Mouse (Mus musculus): Measurements from ENCODE around the gene Plekhg5. TPM values are rescaled to one million over a fixed set of nuclear protein-coding genes. Genes with fewer than 3 reads are reported as not detected.

Plekhg5 gene
- polyA plus RNA-seq, 1 experiment from 2014 or later: 13.0 TPM

GRCm38 (mm10) chr4:152086505-152087210, 14.4 kb downstream of the Plekhg5 start:
- H3K27me3 ChIP-seq: no peaks in the 10 kb centered on the region
- ChIA-PET CTCF (no interaction called here), POLR2A (interaction anchor here (0.7 to 1.2 kb wide), 2 partner anchors 48 to 387 kb away, joined by 3 to 4 read pairs; partner anchors contain the start of gene Nol9)
- peak; percentile 52 for ATAC-seq
- DNase-seq (ENCODE audit: low read depth, low spot score): no peak
- in situ Hi-C loops (cut with MboI; ENCODE audit: low pct_unique_long_range_greater_than_20kb): no loop called here
- TF ChIP-seq CTCF (IDR thresholded peaks at IDR 0.05): no peak

DNA sequence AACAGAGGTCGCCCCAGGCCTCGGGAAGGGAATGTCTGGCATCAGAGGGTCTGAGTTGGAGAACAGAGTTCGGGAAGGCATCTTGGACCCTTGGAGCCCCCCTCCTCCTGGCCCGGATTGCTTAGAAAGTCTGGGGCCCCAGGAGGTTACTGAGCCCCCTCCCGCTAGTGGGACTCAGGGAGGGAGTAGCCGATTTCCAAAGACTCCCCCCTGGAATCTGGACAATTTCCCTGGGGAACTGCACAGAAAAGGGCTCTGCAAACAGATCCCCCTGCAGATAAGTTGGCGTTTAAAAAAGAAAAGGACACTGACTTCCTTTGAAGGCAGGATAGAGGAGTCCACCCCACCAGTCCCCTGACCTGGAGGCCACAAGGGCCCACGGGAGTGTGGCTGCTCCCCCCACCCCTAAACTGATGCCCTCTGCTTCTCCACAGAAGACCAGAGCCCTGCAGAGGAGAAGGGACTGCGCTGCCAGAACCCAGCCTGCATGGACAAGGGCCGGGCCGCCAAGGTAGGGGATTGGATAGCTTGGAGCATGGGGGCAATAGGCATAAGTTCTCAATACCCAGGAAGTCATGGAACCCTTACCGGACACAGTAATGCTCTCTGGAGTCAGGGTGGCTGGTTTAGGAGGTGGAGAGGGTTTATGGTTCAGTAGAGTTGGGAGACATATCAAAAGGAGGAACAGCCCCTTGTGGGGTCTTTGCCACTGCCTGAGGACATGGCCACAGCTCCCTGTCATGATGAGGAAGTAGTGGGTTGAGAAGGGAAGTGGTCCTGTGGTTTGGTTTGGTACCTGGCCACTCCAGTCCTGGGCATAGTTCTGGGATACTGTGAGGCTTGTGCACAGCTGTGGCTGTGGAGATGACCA, 15.1 kb downstream of the Plekhg5 start:
- peak; percentile 22 for ATAC-seq
- POLR2A ChIA-PET: interaction anchor here (0.8 to 1.2 kb wide), 2 partner anchors 28 to 48 kb away, joined by 3 read pairs; partner anchors contain the start of gene Nol9
- TF ChIP-seq CTCF (IDR thresholded peaks at IDR 0.05): no peak
- DNase-seq (ENCODE audit: low read depth, low spot score): no peak
- no peaks in the 10 kb centered on the region for H3K27me3 ChIP-seq
- CTCF ChIA-PET: no interaction called here
- in situ Hi-C loops (cut with MboI; ENCODE audit: low pct_unique_long_range_greater_than_20kb): no loop called here

DNA sequence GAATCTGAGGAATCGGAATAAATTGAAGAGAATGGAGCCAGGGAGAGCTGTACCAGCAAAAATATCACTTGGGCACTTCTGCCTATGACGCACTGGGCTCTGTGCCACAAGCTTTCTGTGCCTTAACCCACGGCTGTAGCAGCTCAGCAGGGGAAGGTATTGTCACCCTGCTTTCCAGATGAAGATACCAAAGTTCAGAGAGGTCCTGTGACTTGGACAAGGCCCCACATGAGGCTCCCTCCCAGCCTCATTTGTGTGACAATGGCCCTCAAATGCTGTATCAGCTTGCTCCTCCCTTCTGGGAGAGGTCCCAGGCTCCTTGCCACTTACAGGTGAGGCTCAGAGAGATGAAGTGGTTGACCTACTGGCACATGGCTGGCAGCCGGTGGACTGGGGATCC, 15.8 kb downstream of the Plekhg5 start:
- ATAC-seq: no peak
- POLR2A ChIA-PET: interaction anchor here (0.5 to 0.8 kb wide), 2 partner anchors 29 to 389 kb away, joined by 3 read pairs; no protein-coding TSS in a partner anchor
- DNase-seq (ENCODE audit: low read depth, low spot score): no peak
- in situ Hi-C loops (cut with MboI; ENCODE audit: low pct_unique_long_range_greater_than_20kb): no loop called here
- CTCF ChIA-PET: no interaction called here
- no peaks in the 10 kb centered on the region for H3K27me3 ChIP-seq
- no peak for TF ChIP-seq CTCF (IDR thresholded peaks at IDR 0.05)

DNA sequence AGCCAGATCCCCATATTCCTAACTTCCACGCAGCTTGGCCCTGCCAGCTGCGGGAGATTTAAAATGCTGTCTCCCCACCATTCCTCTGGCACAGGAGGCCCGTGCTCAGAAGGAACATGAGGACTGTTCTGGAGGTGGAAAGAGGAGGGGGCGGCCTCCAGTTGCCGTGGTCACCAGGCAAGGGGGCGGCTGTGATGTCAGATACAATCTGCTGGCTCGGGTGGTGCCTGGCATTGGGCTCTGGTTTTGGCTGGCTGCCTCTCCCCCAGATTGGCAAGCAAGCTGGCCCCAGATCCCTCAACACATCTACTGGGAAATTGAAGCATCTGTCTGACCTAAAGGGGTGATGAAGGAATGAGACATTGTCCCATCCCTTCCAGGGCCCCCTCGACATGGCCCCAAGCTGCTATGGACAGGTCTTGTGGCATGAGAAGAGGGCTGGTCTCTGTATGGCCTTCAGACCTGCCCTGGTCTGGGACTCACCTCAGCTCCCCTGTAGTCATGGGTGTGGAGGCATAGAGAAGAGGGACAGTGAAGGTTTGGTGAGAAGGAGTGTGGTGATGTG, 16.3 kb downstream of the Plekhg5 start:
- ChIA-PET POLR2A (interaction anchor here (0.5 kb wide), 1 partner anchor 388 kb away, joined by 3 read pairs; no protein-coding TSS in a partner anchor), CTCF (no interaction called here)
- H3K27me3 ChIP-seq: no peaks in the 10 kb centered on the region
- no peak for DNase-seq (ENCODE audit: low read depth, low spot score)
- no peak for TF ChIP-seq CTCF (IDR thresholded peaks at IDR 0.05)
- ATAC-seq: no peak
- in situ Hi-C loops (cut with MboI; ENCODE audit: low pct_unique_long_range_greater_than_20kb): no loop called here

GRCm38 (mm10) chr4:152090191-152090590, 17.9 kb downstream of the Plekhg5 start:
- DNase-seq (ENCODE audit: low read depth, low spot score) (no peak), ATAC-seq (no peak)
- H3K27me3 ChIP-seq: no peaks in the 10 kb centered on the region
- in situ Hi-C loops (cut with MboI; ENCODE audit: low pct_unique_long_range_greater_than_20kb): no loop called here
- ChIA-PET CTCF (no interaction called here), POLR2A (no interaction called here)
- no peak for TF ChIP-seq CTCF (IDR thresholded peaks at IDR 0.05)

DNA sequence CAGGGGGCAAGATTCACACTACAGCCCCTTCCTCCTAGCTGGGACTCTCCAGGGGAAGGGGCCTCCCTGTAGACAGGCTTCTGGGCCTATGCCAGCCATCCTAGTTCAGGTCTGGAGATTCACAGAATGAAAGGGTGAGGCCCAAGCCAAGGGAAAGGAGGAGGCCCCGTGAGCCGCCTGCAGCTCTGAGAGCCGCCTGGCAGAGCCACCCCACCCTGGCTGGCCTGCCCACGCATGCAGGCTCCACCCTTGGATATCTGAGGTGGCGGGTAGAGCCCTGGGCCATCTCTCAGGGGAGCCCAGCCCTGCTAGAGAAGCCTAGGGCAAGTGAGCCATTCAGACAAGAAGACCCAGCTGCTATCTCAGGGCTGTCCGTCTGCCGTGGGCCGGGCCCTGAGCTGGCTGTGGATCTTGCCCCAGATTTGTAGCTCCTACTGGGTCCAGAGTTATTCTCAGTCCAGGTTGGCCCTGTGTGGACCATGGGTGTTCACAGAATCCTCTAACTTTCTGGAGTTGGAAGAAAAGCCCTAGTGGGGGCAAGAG, 20.5 kb downstream of the Plekhg5 start:
- POLR2A ChIA-PET: no interaction called here
- ATAC-seq (no peak), DNase-seq (ENCODE audit: low read depth, low spot score) (no peak)
- TF ChIP-seq CTCF (IDR thresholded peaks at IDR 0.05): no peak
- CTCF ChIA-PET: interaction anchor here (1.1 kb wide), 1 partner anchor 63 kb away, joined by 3 read pairs; no protein-coding TSS in a partner anchor
- no peaks in the 10 kb centered on the region for H3K27me3 ChIP-seq
- in situ Hi-C loops (cut with MboI; ENCODE audit: low pct_unique_long_range_greater_than_20kb): no loop called here

- no peaks in the 10 kb centered on the region for H3K27me3 ChIP-seq
- ChIA-PET POLR2A (interaction anchor here (0.6 kb wide), 1 partner anchor 9 kb away, joined by 3 read pairs; no protein-coding TSS in a partner anchor), CTCF (interaction anchor here (1.1 to 1.6 kb wide), 2 partner anchors 9 to 65 kb away, joined by 3 to 5 read pairs; no protein-coding TSS in a partner anchor)
- no peak for TF ChIP-seq CTCF (IDR thresholded peaks at IDR 0.05)
- DNase-seq (ENCODE audit: low read depth, low spot score): no peak
- ATAC-seq: no peak
- in situ Hi-C loops (cut with MboI; ENCODE audit: low pct_unique_long_range_greater_than_20kb): no loop called here
These were observed 21.9 kb downstream of the Plekhg5 start for GRCm38 (mm10) chr4:152094233-152094632.

GRCm38 (mm10) chr4:152095937-152096910, 23.9 kb downstream of the Plekhg5 start:
- ATAC-seq (no peak), DNase-seq (ENCODE audit: low read depth, low spot score) (no peak)
- no peaks in the 10 kb centered on the region for H3K27me3 ChIP-seq
- POLR2A ChIA-PET: no interaction called here
- TF ChIP-seq CTCF (IDR thresholded peaks at IDR 0.05): no peak
- CTCF ChIA-PET: interaction anchor here (0.9 to 1.6 kb wide), 4 partner anchors 10 to 57 kb away, joined by 3 to 5 read pairs (median 4); partner anchors contain the start of genes Nol9 and Tas1r1
- in situ Hi-C loops (cut with MboI; ENCODE audit: low pct_unique_long_range_greater_than_20kb): loop anchor here (5.0 kb wide), 1 partner anchor 64 kb away; no protein-coding TSS in a partner anchor

- no peaks in the 10 kb centered on the region for H3K27me3 ChIP-seq
- no peak for ATAC-seq
- no peak for DNase-seq (ENCODE audit: low read depth, low spot score)
- CTCF ChIA-PET: interaction anchor here (0.9 to 1.1 kb wide), 2 partner anchors 50 to 58 kb away, joined by 3 read pairs; partner anchors contain the start of genes Nol9 and Tas1r1
- POLR2A ChIA-PET: no interaction called here
- in situ Hi-C loops (cut with MboI; ENCODE audit: low pct_unique_long_range_greater_than_20kb): loop anchor here (5.0 kb wide), 1 partner anchor 65 kb away; no protein-coding TSS in a partner anchor
- no peak for TF ChIP-seq CTCF (IDR thresholded peaks at IDR 0.05)
These were observed 24.6 kb downstream of the Plekhg5 start for GRCm38 (mm10) chr4:152096927-152097326.

Measured in Patski (cell line).